Mouse (Mus musculus): ENCODE results near the gene Soat2. TPM values are rescaled to one million over a fixed set of nuclear protein-coding genes. Genes with fewer than 3 reads are reported as not detected.

Gene Soat2
- polyA plus RNA-seq, 1 experiment from 2014 or later = 0.28 TPM

GRCm38 (mm10) chr15:102112181-102112580 is 38.1 kb upstream of the Soat2 start:
- peaks cover 7% of the 10 kb centered on the region; the same call in 1 of the 2 replicates for H3K4me1 ChIP-seq (ENCODE audit: control insufficient read depth, insufficient read depth, low read length)
- H3K9me3 ChIP-seq (ENCODE audit: control insufficient read depth, low read length) = no peaks in the 10 kb centered on the region
- no peak for ATAC-seq (ENCODE audit: low FRiP score, low TSS enrichment)
- H3K27ac ChIP-seq (ENCODE audit: low read depth, low read length) = no peak overlapping the region
- no peak overlapping the region for H3K4me2 ChIP-seq (replicated peaks; ENCODE audit: low read depth, low read length)
- H3K27me3 ChIP-seq (ENCODE audit: control insufficient read depth, insufficient read depth, low read length) = no peaks in the 10 kb centered on the region
- H3K4me3 ChIP-seq (ENCODE audit: low read length) = no peak overlapping the region
- peaks cover 93% of the 10 kb centered on the region for H3K36me3 ChIP-seq (ENCODE audit: control insufficient read depth, insufficient read depth, low read length)
- no peak overlapping the region for H3K9ac ChIP-seq (ENCODE audit: low read depth, low read length)
- 93% methylated on average over 6 of the region's 6 CpGs for WGBS

GRCm38 (mm10) chr15:102112827-102113226 is 37.5 kb upstream of the Soat2 start:
- no peak overlapping the region for H3K27ac ChIP-seq (ENCODE audit: low read depth, low read length)
- no peak for ATAC-seq (ENCODE audit: low FRiP score, low TSS enrichment)
- H3K27me3 ChIP-seq (ENCODE audit: control insufficient read depth, insufficient read depth, low read length) = no peaks in the 10 kb centered on the region

GRCm38 (mm10) chr15:102113674-102114073 is 36.7 kb upstream of the Soat2 start:
- Histone ChIP-seq H3K9ac (ENCODE audit: low read depth, low read length) (no peak overlapping the region), H3K9me3 (ENCODE audit: control insufficient read depth, low read length) (no peaks in the 10 kb centered on the region), H3K4me3 (ENCODE audit: low read length) (no peak overlapping the region), H3K27me3 (ENCODE audit: control insufficient read depth, insufficient read depth, low read length) (no peaks in the 10 kb centered on the region), H3K4me2 (replicated peaks; ENCODE audit: low read depth, low read length) (no peak overlapping the region), H3K27ac (ENCODE audit: low read depth, low read length) (no peak overlapping the region), H3K4me1 (ENCODE audit: control insufficient read depth, insufficient read depth, low read length) (0 out of 2 replicates have a peak, but pooled peaks cover 6% of the 10 kb centered on the region), H3K36me3 (ENCODE audit: control insufficient read depth, insufficient read depth, low read length) (peaks cover 98% of the 10 kb centered on the region)
- no peak for ATAC-seq (ENCODE audit: low FRiP score, low TSS enrichment)
- WGBS = 78% methylated on average over 4 of the region's 4 CpGs

More at GRCm38 (mm10) chr15:102112827-102113226, 37.5 kb upstream of the Soat2 start:
- no peaks in the 10 kb centered on the region for H3K9me3 ChIP-seq (ENCODE audit: control insufficient read depth, low read length)
- H3K4me3 ChIP-seq (ENCODE audit: low read length) = no peak overlapping the region
- WGBS = 69% methylated on average over 8 of the region's 8 CpGs
- H3K4me2 ChIP-seq (replicated peaks; ENCODE audit: low read depth, low read length) = no peak overlapping the region
- H3K36me3 ChIP-seq (ENCODE audit: control insufficient read depth, insufficient read depth, low read length) = peaks cover 98% of the 10 kb centered on the region
- 0 out of 2 replicates have a peak, but pooled peaks cover 6% of the 10 kb centered on the region for H3K4me1 ChIP-seq (ENCODE audit: control insufficient read depth, insufficient read depth, low read length)
- H3K9ac ChIP-seq (ENCODE audit: low read depth, low read length) = no peak overlapping the region

GRCm38 (mm10) chr15:102114651-102115260 is 35.6 kb upstream of the Soat2 start:
- H3K4me2 ChIP-seq (replicated peaks; ENCODE audit: low read depth, low read length) = no peak overlapping the region
- H3K27ac ChIP-seq (ENCODE audit: low read depth, low read length) = no peak overlapping the region
- no peak overlapping the region for H3K4me3 ChIP-seq (ENCODE audit: low read length)
- H3K4me1 ChIP-seq (ENCODE audit: control insufficient read depth, insufficient read depth, low read length) = 0 out of 2 replicates have a peak, but pooled peaks cover 6% of the 10 kb centered on the region
- no peak overlapping the region for H3K9ac ChIP-seq (ENCODE audit: low read depth, low read length)
- no peak for ATAC-seq (ENCODE audit: low FRiP score, low TSS enrichment)
- H3K36me3 ChIP-seq (ENCODE audit: control insufficient read depth, insufficient read depth, low read length) = peaks cover 93% of the 10 kb centered on the region
- no peaks in the 10 kb centered on the region for H3K9me3 ChIP-seq (ENCODE audit: control insufficient read depth, low read length)
- no peaks in the 10 kb centered on the region for H3K27me3 ChIP-seq (ENCODE audit: control insufficient read depth, insufficient read depth, low read length)
- 85% methylated on average over 7 of the region's 7 CpGs for WGBS

DNA sequence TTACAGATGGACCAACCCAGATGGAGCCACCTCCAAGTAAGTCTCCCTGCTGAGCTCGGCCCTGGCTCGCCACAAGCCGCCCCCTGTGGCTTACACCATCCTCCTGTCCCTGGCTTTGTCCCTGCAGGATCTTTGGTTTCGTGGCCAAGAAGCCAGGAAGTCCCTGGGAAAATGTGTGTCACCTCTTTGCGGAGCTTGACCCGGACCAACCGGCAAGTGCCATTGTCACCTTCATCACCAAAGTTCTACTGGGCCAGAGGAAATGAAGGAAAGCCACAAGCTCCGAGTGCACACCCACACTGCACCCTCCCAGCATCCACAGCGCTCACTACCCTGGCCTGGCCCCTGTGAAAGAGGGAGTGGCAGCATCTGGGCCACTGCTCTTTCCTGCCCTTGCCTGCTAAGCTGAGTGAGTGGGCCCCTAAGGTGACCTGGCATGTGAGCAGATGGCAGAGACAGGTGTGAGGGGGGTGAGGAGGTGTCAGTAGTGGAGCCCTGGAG is 34.5 kb upstream of the Soat2 start:
- no peak overlapping the region for H3K4me3 ChIP-seq (ENCODE audit: low read length)
- WGBS = 74% methylated on average over 9 of the region's 9 CpGs
- no peaks in the 10 kb centered on the region for H3K4me1 ChIP-seq (ENCODE audit: control insufficient read depth, insufficient read depth, low read length)
- H3K4me2 ChIP-seq (replicated peaks; ENCODE audit: low read depth, low read length) = no peak overlapping the region
- H3K9ac ChIP-seq (ENCODE audit: low read depth, low read length) = no peak overlapping the region
- no peak overlapping the region for H3K27ac ChIP-seq (ENCODE audit: low read depth, low read length)
- H3K36me3 ChIP-seq (ENCODE audit: control insufficient read depth, insufficient read depth, low read length) = peaks cover 87% of the 10 kb centered on the region
- ATAC-seq (ENCODE audit: low FRiP score, low TSS enrichment) = no peak
- no peaks in the 10 kb centered on the region for H3K27me3 ChIP-seq (ENCODE audit: control insufficient read depth, insufficient read depth, low read length)
- no peaks in the 10 kb centered on the region for H3K9me3 ChIP-seq (ENCODE audit: control insufficient read depth, low read length)

GRCm38 (mm10) chr15:102116753-102117415 is 33.4 kb upstream of the Soat2 start:
- no peak overlapping the region for H3K27ac ChIP-seq (ENCODE audit: low read depth, low read length)
- 72% methylated on average over 11 of the region's 11 CpGs for WGBS
- H3K36me3 ChIP-seq (ENCODE audit: control insufficient read depth, insufficient read depth, low read length) = peaks cover 86% of the 10 kb centered on the region
- no peak overlapping the region for H3K9ac ChIP-seq (ENCODE audit: low read depth, low read length)
- H3K4me2 ChIP-seq (replicated peaks; ENCODE audit: low read depth, low read length) = no peak overlapping the region
- no peaks in the 10 kb centered on the region for H3K9me3 ChIP-seq (ENCODE audit: control insufficient read depth, low read length)
- no peak overlapping the region for H3K4me3 ChIP-seq (ENCODE audit: low read length)
- H3K27me3 ChIP-seq (ENCODE audit: control insufficient read depth, insufficient read depth, low read length) = no peaks in the 10 kb centered on the region
- ATAC-seq (ENCODE audit: low FRiP score, low TSS enrichment) = no peak
- no peaks in the 10 kb centered on the region for H3K4me1 ChIP-seq (ENCODE audit: control insufficient read depth, insufficient read depth, low read length)

DNA sequence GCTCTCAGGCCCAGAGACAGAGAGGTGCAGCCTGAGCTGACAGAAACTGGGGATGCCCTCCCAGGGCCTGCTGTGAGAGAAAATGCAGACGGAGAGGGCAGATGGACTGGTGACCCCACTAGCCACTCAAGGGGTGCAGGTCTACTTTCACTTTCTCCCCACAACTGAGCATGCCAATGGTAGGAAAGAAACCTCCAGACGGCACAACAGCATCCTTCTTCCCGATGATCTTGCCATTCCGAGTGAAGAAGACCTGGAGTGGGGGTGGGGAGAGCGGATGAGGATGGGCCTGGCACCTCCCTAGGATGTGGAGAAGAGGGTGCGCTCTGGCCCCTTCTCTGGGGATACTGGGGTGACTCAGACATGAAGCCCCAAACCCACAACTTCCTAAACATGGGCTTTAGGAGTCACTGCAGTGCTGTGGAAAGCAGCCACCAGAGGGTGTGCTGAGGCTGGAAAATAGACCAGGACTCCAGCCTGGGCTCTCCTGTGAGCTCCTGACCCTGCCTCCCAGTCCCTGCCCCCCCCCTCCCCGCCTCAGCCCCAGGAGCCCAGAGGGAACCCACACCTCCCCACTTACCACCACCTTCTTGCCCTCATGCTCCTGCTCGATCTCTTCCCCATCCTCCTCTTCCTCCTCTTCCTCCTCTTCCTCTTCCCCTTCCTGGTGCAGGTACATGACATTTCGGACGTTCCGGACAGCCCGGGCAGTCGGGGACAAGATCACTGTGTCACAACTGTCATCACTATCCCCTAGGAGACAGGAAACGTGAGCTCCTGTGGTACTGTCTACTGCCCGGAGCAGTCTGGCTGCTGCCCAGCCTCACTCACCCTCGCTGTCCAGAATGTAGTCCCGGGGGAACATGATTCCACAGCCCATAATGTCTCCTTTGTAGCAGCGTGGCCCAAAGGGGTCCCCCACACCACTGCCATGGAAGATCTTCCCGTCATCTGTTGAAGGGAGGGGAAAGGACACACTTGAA is 32.6 kb upstream of the Soat2 start:
- ATAC-seq (ENCODE audit: low FRiP score, low TSS enrichment) = peak; percentile 60
- WGBS = 66% methylated on average over 19 of the region's 19 CpGs
- H3K27ac ChIP-seq (ENCODE audit: low read depth, low read length) = no peak overlapping the region

DNA sequence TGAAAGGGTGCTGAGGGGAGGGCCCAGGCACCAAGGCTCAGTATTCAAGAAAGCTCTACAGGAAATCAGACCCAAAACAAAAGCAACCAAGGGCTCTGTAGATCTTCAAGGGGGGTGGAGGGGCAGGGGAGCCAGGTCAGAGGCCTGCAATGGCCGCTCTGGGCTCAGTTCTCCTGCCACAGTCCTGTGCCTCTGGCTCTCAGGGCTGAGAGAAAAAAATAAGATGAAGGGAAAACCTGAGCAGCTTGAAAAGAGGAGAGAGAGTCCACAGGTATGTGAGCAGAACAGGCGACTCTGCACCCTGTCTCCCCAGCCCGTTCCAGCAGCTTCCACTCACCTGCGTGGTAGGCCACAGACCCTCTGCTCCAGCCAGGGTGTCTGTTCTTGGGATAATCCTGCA is 31.7 kb upstream of the Soat2 start:
- no peak for ATAC-seq (ENCODE audit: low FRiP score, low TSS enrichment)
- Histone ChIP-seq H3K4me3 (ENCODE audit: low read length) (no peak overlapping the region), H3K9ac (ENCODE audit: low read depth, low read length) (no peak overlapping the region), H3K36me3 (ENCODE audit: control insufficient read depth, insufficient read depth, low read length) (peaks cover 73% of the 10 kb centered on the region), H3K27me3 (ENCODE audit: control insufficient read depth, insufficient read depth, low read length) (no peaks in the 10 kb centered on the region), H3K4me2 (replicated peaks; ENCODE audit: low read depth, low read length) (no peak overlapping the region), H3K4me1 (ENCODE audit: control insufficient read depth, insufficient read depth, low read length) (no peaks in the 10 kb centered on the region), H3K9me3 (ENCODE audit: control insufficient read depth, low read length) (no peaks in the 10 kb centered on the region), H3K27ac (ENCODE audit: low read depth, low read length) (no peak overlapping the region)
- WGBS = 82% methylated on average over 4 of the region's 4 CpGs

More for the DNA sequence above, 32.6 kb upstream of the Soat2 start:
- Histone ChIP-seq H3K4me1 (ENCODE audit: control insufficient read depth, insufficient read depth, low read length) (no peaks in the 10 kb centered on the region), H3K4me3 (ENCODE audit: low read length) (no peak overlapping the region), H3K36me3 (ENCODE audit: control insufficient read depth, insufficient read depth, low read length) (peaks cover 79% of the 10 kb centered on the region), H3K27me3 (ENCODE audit: control insufficient read depth, insufficient read depth, low read length) (no peaks in the 10 kb centered on the region), H3K4me2 (replicated peaks; ENCODE audit: low read depth, low read length) (no peak overlapping the region), H3K9me3 (ENCODE audit: control insufficient read depth, low read length) (no peaks in the 10 kb centered on the region), H3K9ac (ENCODE audit: low read depth, low read length) (no peak overlapping the region)
